Mouse (Mus musculus) adipose tissue, adult 10 weeks (tissue): Measurements from ENCODE around the gene Bud23. TPM values are rescaled to one million over a fixed set of nuclear protein-coding genes. Genes with fewer than 3 reads are reported as not detected.

Source experiments
- polyA plus RNA-seq: library from polyadenylated mRNA; stranded (reverse); fragments of 350-450 nt; fragmentation: Illumina TruSeq; extraction: RNeasy Lipid Tissue Mini Kit (QIAGEN cat#74804); gene quantifications from one replicate; pipeline ENCODE4 v1.2.3, GENCODE M21; 2014; ENCODE audit warnings: low read depth, low replicate concordance

Bud23 gene
- polyA plus RNA-seq: 38.7 TPM

GRCm38 (mm10) chr5:135064909-135065446 lies at the start of gene Bud23:
Gene Bud23, minus strand, starts transcription at chr5:135064959.

GRCm38 (mm10) chr5:135089653-135090052 lies 24.9 kb upstream of the Bud23 start, which contains the start of gene Mlxipl:
Gene Mlxipl, plus strand, starts transcription at chr5:135089890.

GRCm38 (mm10) chr5:135077564-135078481 lies 13.1 kb upstream of the Bud23 start, which contains the start of gene Vps37d:
Gene Vps37d, minus strand, starts transcription at chr5:135078266.

GRCm38 (mm10) chr5:135063629-135064381 lies 954 bp downstream of the Bud23 start, which contains the start of gene Dnajc30:
Gene Dnajc30, plus strand, starts transcription at chr5:135064202.

GRCm38 (mm10) chr5:135023344-135024173 lies 41.2 kb downstream of the Bud23 start, which contains the start of gene Stx1a:
Gene Stx1a, plus strand, starts transcription at chr5:135023482.

GRCm38 (mm10) chr5:135008671-135009589 lies 55.8 kb downstream of the Bud23 start, which contains the start of gene Abhd11:
Gene Abhd11, plus strand, starts transcription at chr5:135009152.

Other genes starting within 250 kb of the Bud23 start
- 2.6 TPM for gene Tmem270, start 158.2 kb downstream of the Bud23 start, polyA plus RNA-seq
- not detected for gene Cldn13, start 149.4 kb downstream of the Bud23 start, polyA plus RNA-seq
- gene Mettl27, start 132.6 kb downstream of the Bud23 start, polyA plus RNA-seq: 47.4 TPM
- gene Cldn4, start 118.0 kb downstream of the Bud23 start, polyA plus RNA-seq: 70.5 TPM
- 215 TPM for gene Cldn3, start 78.7 kb downstream of the Bud23 start, polyA plus RNA-seq
- 62.8 TPM for gene Abhd11, start 55.8 kb downstream of the Bud23 start, polyA plus RNA-seq
- 6.5 TPM for gene Stx1a, start 41.5 kb downstream of the Bud23 start, polyA plus RNA-seq
- 20.7 TPM for gene Dnajc30, start 757 bp downstream of the Bud23 start, polyA plus RNA-seq
- 9.1 TPM for gene Vps37d, start 13.3 kb upstream of the Bud23 start, polyA plus RNA-seq
- 57.7 TPM for gene Mlxipl, start 24.9 kb upstream of the Bud23 start, polyA plus RNA-seq
- gene Tbl2, start 84.7 kb upstream of the Bud23 start, polyA plus RNA-seq: 19.5 TPM
- 43.9 TPM for gene Bcl7b, start 103.3 kb upstream of the Bud23 start, polyA plus RNA-seq
- 37.2 TPM for gene Baz1b, start 122.3 kb upstream of the Bud23 start, polyA plus RNA-seq
- 0.17 TPM for gene Fzd9, start 186.3 kb upstream of the Bud23 start, polyA plus RNA-seq